Mouse (Mus musculus): ENCODE data around the gene Rsl24d1.

DNA sequence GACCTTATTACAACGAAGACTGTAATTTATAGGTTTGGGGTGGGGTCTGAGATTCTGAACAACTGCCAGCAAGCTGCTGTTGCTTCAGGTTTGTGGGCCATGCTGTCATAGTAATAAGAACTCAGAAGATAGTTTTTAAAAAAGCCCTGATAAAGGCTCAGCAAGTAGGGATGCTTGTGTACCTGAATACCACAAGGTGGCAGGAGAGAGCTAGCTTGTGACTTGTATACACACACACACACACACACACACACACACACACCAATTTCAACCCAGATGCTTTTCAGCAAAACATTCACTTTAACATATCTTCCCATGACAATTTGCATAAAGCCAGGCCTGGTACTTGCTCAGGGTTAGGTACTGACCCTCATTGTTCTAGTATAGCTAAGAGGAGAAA is 46.0 kb downstream of the Rsl24d1 start:
- TF ChIP-seq CTCF (IDR thresholded peaks at IDR 0.05), result peak; percentile 36
- TF ChIP-seq EP300 (IDR thresholded peaks at IDR 0.05; ENCODE audit: insufficient read depth, low read depth, low read length), result no peak
